Mouse (Mus musculus): ENCODE measurements around the gene Qdpr.

GRCm38 (mm10) chr5:45416478-45416877 lies 33.6 kb downstream of the Qdpr start:
- TF ChIP-seq POLR2A (IDR thresholded peaks at IDR 0.05; ENCODE audit: control insufficient read depth, low read depth, low read length) (no peak), CTCF (IDR thresholded peaks at IDR 0.05; ENCODE audit: control insufficient read depth, insufficient read depth, insufficient replicate concordance, low read depth, low read length) (no peak)
